In the genomic region with DNA sequence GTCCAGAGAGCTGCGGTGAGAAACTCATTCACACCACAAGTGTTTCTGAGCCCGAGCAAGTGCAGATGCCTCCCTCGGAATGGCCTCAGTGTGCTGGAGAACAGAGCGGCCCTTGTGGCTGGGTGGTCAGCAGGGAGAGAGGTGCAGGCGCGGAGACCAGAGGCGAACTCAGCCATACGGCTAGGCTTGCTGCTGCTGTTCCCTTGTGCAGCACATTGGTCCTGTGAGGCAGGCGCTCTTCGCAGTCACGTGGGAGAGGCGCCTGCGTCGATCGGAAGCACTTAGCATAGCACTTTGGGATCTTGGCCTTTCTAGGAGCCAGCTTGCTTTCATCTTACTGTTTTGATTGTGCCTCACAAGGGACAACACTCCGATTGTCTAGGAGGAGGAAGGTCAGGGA, we compare ENCODE assay signal across 8 mouse cellular contexts. TPM values are rescaled to one million over a fixed set of nuclear protein-coding genes. Genes with fewer than 3 reads are reported as not detected.
DNase-seq lines count a peak whose midpoint lies in the region; ATAC-seq and TF ChIP-seq lines count a peak whose summit lies in the region.

No protein-coding gene starts in this region.

- 0 out of 2 replicates have a peak overlapping the region, but pooled peaks have one; percentile 17 for H3K9ac ChIP-seq in kidney, embryonic 15.5 days
- no peak overlapping the region for H3K9ac ChIP-seq in liver, embryonic 15.5 days

- TF ChIP-seq POLR2A in cortical plate, adult 2 months (IDR thresholded peaks at IDR 0.05; ENCODE audit: extremely low read depth, insufficient read depth, low read length): peak; percentile 38; the same call in 1 of the 2 replicates

- no peak for ATAC-seq in kidney, embryonic 15.5 days (replicated peaks; ENCODE audit: low FRiP score)
- no peak for ATAC-seq in liver, embryonic 15.5 days (ENCODE audit: insufficient read depth)
- no peak for ATAC-seq in CD4-positive, CD25-positive, alpha-beta regulatory T cell, adult 4 months

- TF ChIP-seq CTCF in cortical plate, adult 2 months (IDR thresholded peaks at IDR 0.05; ENCODE audit: extremely low read depth, insufficient read depth, low read length): no peak

- no peaks in the 10 kb centered on the region for H3K36me3 ChIP-seq in kidney, embryonic 15.5 days
- H3K36me3 ChIP-seq in liver, embryonic 15.5 days (replicated peaks): no peaks in the 10 kb centered on the region

- peak overlapping the region; percentile 42 for H3K4me2 ChIP-seq in kidney, embryonic 15.5 days
- H3K4me2 ChIP-seq in liver, embryonic 15.5 days: no peak overlapping the region

- no peak overlapping the region for H3K27ac ChIP-seq in kidney, embryonic 15.5 days
- H3K27ac ChIP-seq in cortical plate, adult 2 months (ENCODE audit: insufficient read depth, low read length): no peak overlapping the region
- H3K27ac ChIP-seq in liver, embryonic 15.5 days (replicated peaks): 0 out of 2 replicates have a peak overlapping the region, but pooled peaks have one; percentile 29

- peaks cover 22% of the 10 kb centered on the region for H3K4me1 ChIP-seq in kidney, embryonic 15.5 days
- H3K4me1 ChIP-seq in cortical plate, adult 2 months (ENCODE audit: control insufficient read depth, insufficient read depth, low read length): no peaks in the 10 kb centered on the region
- H3K4me1 ChIP-seq in liver, embryonic 15.5 days (replicated peaks): peaks cover 11% of the 10 kb centered on the region; the same call in 1 of the 2 replicates

- WGBS in kidney, embryonic 15.5 days: 23% methylated on average over 16 of the region's 16 CpGs
- WGBS in liver, embryonic 15.5 days (ENCODE audit: insufficient replicate concordance): 63% methylated on average over 16 of the region's 16 CpGs

- no peaks in the 10 kb centered on the region for H3K27me3 ChIP-seq in kidney, embryonic 15.5 days
- H3K27me3 ChIP-seq in liver, embryonic 15.5 days: no peaks in the 10 kb centered on the region

- no peaks in the 10 kb centered on the region for H3K9me3 ChIP-seq in kidney, embryonic 15.5 days (replicated peaks)
- H3K9me3 ChIP-seq in liver, embryonic 15.5 days (replicated peaks): no peaks in the 10 kb centered on the region

- H3K4me3 ChIP-seq in kidney, embryonic 15.5 days (replicated peaks): 0 out of 2 replicates have a peak overlapping the region, but pooled peaks have one; percentile 2
- H3K4me3 ChIP-seq in cortical plate, adult 2 months (ENCODE audit: insufficient read depth, low read length): no peak overlapping the region
- H3K4me3 ChIP-seq in liver, embryonic 15.5 days (replicated peaks): no peak overlapping the region

- DNase-seq in kidney, postnatal 14 days: no peak
- DNase-seq in forelimb bud, embryonic 11.5 days (ENCODE audit: low read depth, low spot score): peak; percentile 51
- DNase-seq in adipocyte (ENCODE audit: low spot score): no peak
- no peak for DNase-seq in urinary bladder, postnatal 4 days (ENCODE audit: low spot score in 2 of 2)

RNA-seq across cellular contexts. Expression of a gene that starts 45.7 kb away (rescaled TPM):
- 23.0 and 23.1 TPM in 2 replicates for polyA plus RNA-seq in kidney, embryonic 15.5 days (2015; fragmentation: Nextera tagmentation; extraction: Ambion mirVana)
- polyA plus RNA-seq in cortical plate, adult 2 months (2012; rRNA removed): 12.9 and 13.4 TPM in 2 replicates
- 6.0 and 6.6 TPM in 2 replicates for polyA plus RNA-seq in liver, embryonic 15.5 days (2015; fragmentation: Nextera tagmentation; extraction: Ambion mirVana)
- polyA plus RNA-seq in CD4-positive, CD25-positive, alpha-beta regulatory T cell, adult 4 months (2017; shearing (Covaris generic)): 10 to 100 TPM; 18.5 to 32.8 TPM
